Mouse (Mus musculus): Measurements from ENCODE around the gene Rasgef1b. TPM values are rescaled to one million over a fixed set of nuclear protein-coding genes. Genes with fewer than 3 reads are reported as not detected.

Gene Rasgef1b
- total RNA-seq, 2 experiments from 2014 or later, result 12.0 to 12.3 TPM

GRCm38 (mm10) chr5:99499404-99500089 is 229.3 kb downstream of the Rasgef1b start:
- no peak for DNase-seq
- intact Hi-C loops (cut with DNase I), result no loop called here

- DNase-seq, result peak in 1 of 2 experiments; percentile 21
- intact Hi-C loops (cut with DNase I), result no loop called here
These were observed 231.0 kb downstream of the Rasgef1b start for GRCm38 (mm10) chr5:99497856-99498255.

DNA sequence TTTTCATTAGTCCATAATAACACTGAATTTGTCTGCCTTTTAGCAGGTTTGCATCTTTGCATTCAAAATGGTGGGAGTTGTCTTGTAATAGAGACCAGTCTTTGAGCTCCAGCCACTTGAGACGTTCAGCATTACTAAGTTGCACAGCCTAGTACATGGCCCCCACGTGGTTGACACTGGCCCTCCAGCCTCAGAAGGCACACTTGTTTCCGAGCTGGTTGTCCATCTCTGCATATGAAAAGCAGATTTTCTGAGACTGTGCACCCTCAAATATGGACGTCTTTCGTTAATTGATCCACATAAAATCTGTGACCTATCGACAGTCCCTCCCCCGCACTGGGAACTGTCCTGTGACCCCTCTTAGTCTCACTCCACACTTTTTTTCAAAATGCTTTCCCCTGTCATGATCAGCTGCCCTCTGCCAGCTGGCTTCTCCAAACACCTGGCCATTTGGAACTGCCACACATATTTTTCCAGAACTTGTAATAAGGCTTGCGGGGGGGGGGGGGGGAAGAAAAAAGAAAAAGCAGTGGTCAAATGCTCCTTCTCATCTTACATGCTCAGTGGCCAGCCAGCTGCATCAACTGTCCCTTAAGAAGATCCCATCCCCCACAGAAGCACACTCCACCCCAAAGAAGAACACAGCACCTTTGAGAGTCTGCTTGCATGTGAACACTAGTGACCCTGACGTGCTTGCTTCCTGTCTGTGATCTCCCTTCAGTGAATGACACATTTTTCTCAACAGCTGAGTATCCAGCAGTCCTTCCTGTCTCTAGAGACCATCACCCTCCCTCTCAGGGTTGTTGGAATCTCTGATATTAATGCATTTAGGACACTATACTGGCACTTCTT is 231.7 kb downstream of the Rasgef1b start:
- no peak for DNase-seq
- intact Hi-C loops (cut with DNase I), result no loop called here

DNA sequence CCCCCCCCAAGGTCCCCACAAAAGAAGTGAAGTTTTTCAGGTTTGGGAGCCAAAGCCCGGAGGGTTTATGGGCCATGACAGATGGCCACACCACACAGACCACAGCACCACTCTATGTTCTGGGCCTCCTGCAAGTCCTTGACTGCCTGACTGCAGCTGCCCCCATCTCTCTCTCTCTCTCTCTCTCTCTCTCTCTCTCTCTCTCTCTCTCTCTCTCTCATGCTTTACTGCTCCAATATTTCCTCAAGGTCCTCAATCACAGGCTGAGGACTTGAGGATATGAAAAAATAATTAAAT is 232.8 kb downstream of the Rasgef1b start:
- no peak for DNase-seq
- intact Hi-C loops (cut with DNase I), result no loop called here

DNA sequence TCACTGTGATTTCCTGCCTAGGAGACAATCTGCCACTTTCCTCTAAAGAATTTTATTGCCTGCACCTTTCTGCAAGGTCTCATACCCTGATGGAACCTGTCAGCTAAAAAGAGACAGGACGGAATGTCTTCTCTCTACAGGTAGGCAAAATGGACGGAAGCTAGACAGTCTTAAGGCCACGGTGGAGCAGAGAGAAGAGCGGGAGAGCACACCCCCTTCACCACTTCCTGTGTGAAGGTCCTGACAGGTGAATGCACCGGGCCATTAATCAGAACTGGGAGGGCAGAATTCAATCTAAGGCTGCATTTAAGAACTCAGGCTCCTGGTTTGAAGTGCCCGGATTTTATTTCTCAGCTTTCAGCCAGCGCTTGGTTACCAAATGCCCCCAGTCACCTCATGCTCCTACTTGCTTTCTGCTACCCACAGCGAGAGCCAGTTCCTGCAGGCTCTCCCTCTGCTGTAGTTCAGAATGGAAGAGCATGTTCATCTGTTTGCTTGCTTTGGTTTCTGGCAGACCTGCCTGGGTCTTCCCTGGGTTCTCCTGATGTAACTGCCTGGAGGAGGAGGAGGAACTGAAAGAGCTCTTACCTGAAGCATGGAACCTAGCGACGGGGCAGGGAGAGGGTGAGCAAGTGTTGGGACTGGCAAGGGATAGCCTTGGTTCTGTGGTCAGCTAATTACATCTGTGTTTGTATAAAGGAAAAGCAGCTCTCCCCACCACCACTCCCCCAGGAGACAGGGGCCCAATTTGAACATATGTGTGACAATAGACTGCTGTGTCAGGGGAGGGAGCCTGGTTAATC is 233.3 kb downstream of the Rasgef1b start:
- no peak for DNase-seq
- intact Hi-C loops (cut with DNase I), result no loop called here

- intact Hi-C loops (cut with DNase I), result no loop called here
- DNase-seq, result no peak
These were observed 235.0 kb downstream of the Rasgef1b start for GRCm38 (mm10) chr5:99493861-99494260.

- DNase-seq, result no peak
- intact Hi-C loops (cut with DNase I), result no loop called here
These were observed 235.8 kb downstream of the Rasgef1b start for GRCm38 (mm10) chr5:99493017-99493416.

DNA sequence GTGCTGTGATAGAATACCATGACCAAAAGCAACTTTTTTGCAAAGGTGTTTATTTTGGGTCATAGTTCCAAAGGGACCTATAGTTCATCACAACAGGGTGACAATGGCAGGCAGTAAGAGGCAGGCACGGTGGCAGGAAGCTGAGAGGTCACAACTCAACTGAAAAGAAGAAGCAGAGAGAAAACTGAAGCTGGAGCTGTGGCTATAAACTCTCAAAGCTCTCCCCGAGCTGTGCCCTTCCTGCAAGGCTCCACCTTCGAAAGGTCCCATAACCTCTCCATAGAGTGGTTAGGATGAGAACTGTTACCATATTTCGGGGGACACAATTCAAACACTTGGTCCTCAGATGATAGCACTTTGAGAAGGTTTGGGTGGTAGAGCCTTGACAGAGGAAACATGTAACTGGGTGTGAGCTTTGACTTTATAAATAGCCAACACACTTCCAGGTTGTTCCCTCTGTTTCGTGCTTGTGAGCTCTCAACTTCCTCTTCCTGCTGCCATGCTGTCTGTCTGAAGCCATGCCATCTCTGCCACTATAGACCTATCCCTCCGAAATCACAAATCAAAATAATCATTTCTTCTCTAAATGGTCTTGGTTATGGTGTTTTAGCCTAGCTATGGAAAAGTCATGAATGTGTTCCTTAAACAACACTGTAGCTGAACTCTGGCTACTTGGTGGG is 240.2 kb downstream of the Rasgef1b start:
- intact Hi-C loops (cut with DNase I), result no loop called here
- DNase-seq, result no peak

- DNase-seq, result no peak
- intact Hi-C loops (cut with DNase I), result no loop called here
These were observed 241.6 kb downstream of the Rasgef1b start for GRCm38 (mm10) chr5:99487009-99487858.

GRCm38 (mm10) chr5:99483162-99483561 is 245.7 kb downstream of the Rasgef1b start:
- DNase-seq, result no peak
- intact Hi-C loops (cut with DNase I), result no loop called here

DNA sequence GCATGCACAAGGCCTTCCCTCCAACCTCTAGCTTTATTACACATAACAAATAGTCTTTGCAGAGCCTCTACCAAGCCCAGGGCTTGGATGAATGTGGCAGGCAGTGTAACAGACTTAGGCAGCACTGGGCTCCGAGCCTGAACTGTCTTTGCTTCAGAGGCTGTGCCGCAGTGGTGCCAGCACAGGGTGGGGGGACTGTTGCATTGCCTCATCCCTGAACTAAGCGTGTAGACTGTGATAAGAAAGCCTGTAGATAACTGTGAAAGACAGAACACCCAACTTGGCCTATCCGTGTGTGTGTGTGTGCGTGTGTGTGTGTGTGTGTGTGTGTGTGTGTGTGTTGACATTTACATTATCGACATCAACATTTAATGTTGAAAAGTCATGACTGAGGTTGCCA is 246.3 kb downstream of the Rasgef1b start:
- intact Hi-C loops (cut with DNase I), result no loop called here
- no peak for DNase-seq

DNA sequence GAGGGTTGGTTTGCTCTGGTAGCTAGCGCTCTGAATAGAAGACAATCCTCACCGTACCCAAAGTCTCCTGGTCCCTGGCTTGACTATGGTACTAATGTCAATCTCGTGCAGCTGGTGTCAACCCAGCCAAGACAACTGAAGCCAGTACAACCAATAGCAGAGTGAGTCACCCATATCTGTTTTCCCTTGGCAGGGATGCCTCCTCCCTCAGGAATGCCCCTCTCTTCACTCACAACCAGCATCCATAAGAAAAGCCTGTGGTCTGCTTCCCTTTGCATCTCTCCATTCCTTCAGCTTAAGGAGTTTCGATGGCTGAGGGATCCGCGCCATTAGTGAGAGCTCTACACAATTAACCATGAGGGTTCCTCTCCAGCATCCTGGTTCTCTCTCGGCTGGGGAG is 246.8 kb downstream of the Rasgef1b start:
- intact Hi-C loops (cut with DNase I), result no loop called here

DNA sequence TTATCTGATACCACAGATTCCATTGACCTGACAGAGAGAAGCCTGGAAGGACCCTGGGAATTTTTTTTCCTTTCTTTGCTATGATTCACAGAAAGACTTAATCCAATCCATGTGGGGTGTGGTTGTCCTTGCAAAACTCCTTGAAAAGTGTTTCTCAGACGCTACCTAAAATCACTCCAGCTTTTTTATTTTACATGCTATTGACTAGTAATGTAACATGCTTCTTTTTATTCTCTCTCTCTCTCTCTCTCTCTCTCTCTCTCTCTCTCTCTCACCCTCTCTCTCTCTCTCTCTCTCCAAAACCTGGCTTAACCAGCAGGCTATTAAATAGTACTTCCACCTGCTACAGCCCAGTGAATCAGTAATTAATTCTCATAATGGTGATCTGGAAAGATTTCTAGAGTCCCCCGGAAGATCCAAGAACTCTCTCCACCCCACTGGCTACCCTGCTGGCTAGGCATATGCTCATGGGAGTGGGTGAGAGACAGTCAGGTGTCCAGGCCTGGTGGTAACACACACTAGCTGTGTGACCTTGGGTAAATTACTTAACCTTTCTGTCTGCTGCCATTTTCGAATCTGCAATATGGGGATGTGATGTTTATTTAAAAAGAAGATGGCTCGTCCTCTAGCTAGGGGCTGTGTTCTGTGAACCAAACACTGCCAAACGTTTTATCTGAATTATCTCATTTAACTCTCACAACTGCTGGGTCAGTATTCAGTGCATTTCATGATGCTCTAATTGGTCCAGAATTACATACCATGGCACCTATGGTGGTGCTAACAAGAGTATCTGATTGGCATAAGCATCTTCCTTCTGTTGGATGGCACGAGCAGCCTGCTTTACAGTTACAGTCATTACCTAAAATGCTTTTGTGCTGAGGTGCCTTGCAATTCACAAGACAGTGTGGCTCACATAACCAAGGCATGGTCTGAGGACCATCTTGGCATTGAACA is 248.5 kb downstream of the Rasgef1b start:
- no peak for DNase-seq
- intact Hi-C loops (cut with DNase I), result no loop called here

More for the DNA sequence above, 246.8 kb downstream of the Rasgef1b start:
- no peak for DNase-seq

GRCm38 (mm10) chr5:99479263-99480077 is 249.4 kb downstream of the Rasgef1b start:
- DNase-seq, result peak; percentile 53 to 55
- intact Hi-C loops (cut with DNase I), result loop anchor here (5.0 kb wide), 2 partner anchors 98 to 227 kb away; no protein-coding TSS in a partner anchor

GRCm38 (mm10) chr5:99478716-99479115 is 250.1 kb downstream of the Rasgef1b start:
- peak in 1 of 2 experiments; percentile 17 for DNase-seq
- intact Hi-C loops (cut with DNase I), result loop anchor here (5.0 kb wide), 2 partner anchors 99 to 226 kb away; no protein-coding TSS in a partner anchor

GRCm38 (mm10) chr5:99477420-99477815 is 251.4 kb downstream of the Rasgef1b start:
- DNase-seq, result no peak
- intact Hi-C loops (cut with DNase I), result loop anchor here (5.0 kb wide), 2 partner anchors 100 to 225 kb away; no protein-coding TSS in a partner anchor

DNA sequence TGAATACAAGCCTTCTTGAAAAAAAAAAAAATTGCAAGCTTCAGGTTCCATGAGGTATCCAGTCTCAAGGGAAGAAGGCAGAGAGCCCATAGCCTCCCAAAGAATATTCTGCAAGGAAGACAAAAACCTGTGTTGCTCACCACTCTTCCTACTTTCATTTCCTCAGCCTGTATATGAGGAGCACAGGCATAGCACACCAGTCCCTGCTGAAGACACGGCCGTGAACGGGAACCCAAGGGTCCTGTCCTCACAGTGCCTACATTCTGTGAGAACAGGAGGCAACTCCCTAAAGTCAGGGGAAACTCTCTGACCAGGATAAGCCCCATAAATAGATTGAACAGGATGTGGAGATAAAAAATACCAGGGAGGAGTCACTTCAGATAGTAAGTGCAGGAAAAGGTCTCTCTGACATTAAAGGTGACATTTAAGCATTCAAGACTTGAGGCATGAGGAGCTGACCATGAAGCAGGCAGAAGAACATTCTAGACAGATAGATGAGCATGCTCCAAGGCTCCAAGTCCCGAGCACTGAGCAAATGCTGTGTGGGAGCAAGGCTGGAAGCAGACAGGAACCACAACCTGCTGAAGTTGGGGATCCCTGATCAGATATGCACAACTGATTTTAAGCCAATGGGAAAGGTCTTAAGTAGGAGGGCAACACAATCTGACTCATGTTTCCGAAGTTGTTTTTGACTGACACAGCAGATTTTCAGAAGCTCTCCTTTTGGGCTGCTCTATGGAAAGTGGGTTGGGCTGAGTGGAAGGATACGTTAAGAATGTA is 252.0 kb downstream of the Rasgef1b start:
- DNase-seq, result no peak
- intact Hi-C loops (cut with DNase I), result loop anchor here (5.0 kb wide), 2 partner anchors 100 to 225 kb away; no protein-coding TSS in a partner anchor
